Mouse (Mus musculus) neural tube, embryonic 12.5 days (tissue): ENCODE results near the gene Maco1. TPM values are rescaled to one million over a fixed set of nuclear protein-coding genes. Genes with fewer than 3 reads are reported as not detected.
A peak's percentile ranks its signal among the peaks of the same experiment; 100 is the strongest.

Experiments used
- ATAC-seq: fragments of 200-750 bp; cut with Nextera tagmentation; 2 replicates; pipeline ENCODE4 v1.8.0; 2017; ENCODE audit warnings: low read depth, mild to moderate bottlenecking, moderate TSS enrichment, moderate library complexity; ENCODE audit not compliant: low FRiP score
- H3K27ac ChIP-seq: fragments of 300-500 bp; sonication (generic); 2 replicates; pipeline ENCODE4 v1.5.1; 2016
- H3K27me3 ChIP-seq: fragments of 300-500 bp; sonication (generic); replicated peaks from 2 replicates; pipeline ENCODE4 v1.6.1; 2016; ENCODE audit warnings: mild to moderate bottlenecking
- H3K36me3 ChIP-seq: fragments of 300-500 bp; sonication (generic); 2 replicates; pipeline ENCODE4 v1.6.1; 2016; ENCODE audit warnings: mild to moderate bottlenecking
- H3K4me1 ChIP-seq: fragments of 300-500 bp; sonication (generic); 2 replicates; pipeline ENCODE4 v1.6.1; 2016
- H3K4me2 ChIP-seq: fragments of 300-500 bp; sonication (generic); replicated peaks from 2 replicates; pipeline ENCODE4 v1.6.1; 2016; ENCODE audit warnings: mild to moderate bottlenecking
- H3K4me3 ChIP-seq: fragments of 300-500 bp; sonication (generic); 2 replicates; pipeline ENCODE4 v1.5.1; 2016
- H3K9ac ChIP-seq: fragments of 300-500 bp; sonication (generic); 2 replicates; pipeline ENCODE4 v1.6.1; 2016; ENCODE audit warnings: mild to moderate bottlenecking
- H3K9me3 ChIP-seq: fragments of 300-500 bp; sonication (generic); 2 replicates; pipeline ENCODE4 v1.6.1; 2016; ENCODE audit warnings: mild to moderate bottlenecking
- WGBS: fragments of 180-500 bp; shearing (Covaris S2); methylation state at CpG from one replicate; pipeline ENCODE4 v1.1.7; 2016; 5-methylcytosine and 5-hydroxymethylcytosine counted together
- polyA plus RNA-seq: library from polyadenylated mRNA; unstranded; fragments of >200 nt; fragmentation: Nextera tagmentation; extraction: Ambion mirVana; gene quantifications from 2 replicates; pipeline ENCODE4 v1.2.1, GENCODE M21; 2016

The Maco1 gene
- polyA plus RNA-seq, 1 experiment from 2014 or later = 92.8 TPM

DNA sequence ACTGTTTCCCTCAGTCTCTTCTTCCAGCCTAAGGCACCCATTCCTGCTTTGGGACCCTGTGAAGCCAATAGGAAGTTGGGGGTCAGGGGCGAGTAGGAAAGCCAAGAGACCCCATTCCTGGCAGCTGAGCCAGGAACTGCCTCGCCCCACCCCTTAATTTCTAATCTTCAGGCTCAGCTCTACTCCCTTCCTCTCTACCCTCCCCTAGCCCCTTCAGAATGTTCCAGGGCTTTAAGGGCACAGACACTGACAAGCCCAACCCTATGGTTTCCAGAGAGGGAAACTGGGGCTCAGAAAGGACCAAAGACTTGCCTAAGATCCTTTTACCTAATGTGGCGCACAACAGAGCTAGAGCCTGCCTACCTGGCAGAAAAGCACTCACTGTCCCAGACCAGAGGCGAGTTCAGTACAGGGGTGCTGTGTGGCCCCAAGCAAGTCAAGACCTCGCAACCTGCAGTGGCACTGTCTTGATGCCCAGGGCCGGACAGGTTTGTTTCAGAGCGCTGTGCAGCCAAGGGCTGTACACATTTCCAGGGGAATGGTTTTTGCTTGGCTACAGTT, 16.8 kb upstream of the Maco1 start:
- Histone ChIP-seq H3K36me3 (no peaks in the 10 kb centered on the region), H3K27me3 (peaks cover 25% of the 10 kb centered on the region), H3K9ac (no peak overlapping the region), H3K9me3 (no peaks in the 10 kb centered on the region), H3K4me3 (no peak overlapping the region), H3K27ac (no peak overlapping the region), H3K4me2 (no peak overlapping the region), H3K4me1 (no peaks in the 10 kb centered on the region)
- 57% methylated on average over 7 of the region's 7 CpGs for WGBS
- no peak for ATAC-seq

DNA sequence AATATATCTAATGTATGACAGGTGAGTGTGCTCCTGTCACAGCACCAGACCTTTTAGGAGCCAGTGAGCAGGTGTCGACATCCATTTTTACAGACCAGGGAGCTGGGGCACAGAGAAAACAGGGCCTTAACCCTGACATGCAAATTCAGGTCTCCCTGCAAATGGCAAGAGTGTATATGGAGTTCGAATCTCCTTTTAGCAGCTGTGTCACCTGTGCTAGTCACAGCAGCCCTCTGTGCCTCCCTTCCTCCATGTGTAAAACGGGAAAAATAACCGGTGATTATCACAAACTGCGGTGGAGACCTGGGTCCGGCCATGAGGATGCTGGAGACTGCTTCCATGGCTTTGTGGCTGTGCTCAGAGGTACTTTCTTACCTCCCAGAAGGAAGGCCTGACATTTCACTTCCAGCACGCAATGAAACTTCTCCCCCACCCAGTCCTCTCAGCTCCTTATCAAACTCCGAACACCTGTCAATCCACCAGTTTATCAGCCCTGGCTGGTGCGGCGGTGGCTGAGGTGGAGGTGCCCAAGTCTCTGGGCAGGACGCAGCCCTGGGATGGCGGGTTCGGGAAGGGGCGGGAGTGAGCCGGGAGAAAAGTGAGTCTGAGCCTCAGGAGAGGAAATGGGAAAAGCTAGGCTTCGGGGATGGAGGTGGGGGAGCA, 16.1 kb upstream of the Maco1 start:
- Histone ChIP-seq H3K4me1 (no peaks in the 10 kb centered on the region), H3K9me3 (no peaks in the 10 kb centered on the region), H3K27me3 (peaks cover 25% of the 10 kb centered on the region), H3K4me2 (no peak overlapping the region), H3K36me3 (no peaks in the 10 kb centered on the region), H3K4me3 (no peak overlapping the region), H3K27ac (no peak overlapping the region), H3K9ac (0 out of 2 replicates have a peak overlapping the region, but pooled peaks have one; percentile 23)
- ATAC-seq = no peak
- 14% methylated on average over 16 of the region's 16 CpGs for WGBS

DNA sequence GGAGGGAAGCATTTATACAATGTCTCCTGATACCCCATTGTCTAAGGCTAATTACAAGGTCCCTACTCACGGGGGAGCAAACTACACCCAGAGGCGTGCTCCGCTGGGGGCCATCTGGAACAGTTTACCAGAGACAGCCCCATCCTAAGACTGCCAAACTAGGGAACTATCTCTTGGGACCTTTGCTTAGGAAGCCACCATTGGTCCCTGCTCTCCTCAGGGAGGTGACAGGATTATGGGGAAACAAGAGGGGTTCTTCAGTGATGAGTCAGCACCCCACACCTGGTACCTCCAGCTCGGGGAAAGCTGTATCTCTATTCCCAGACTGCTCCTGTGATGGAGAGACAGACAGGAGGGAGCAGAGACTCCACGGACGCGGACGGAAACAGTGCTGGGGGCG, 15.3 kb upstream of the Maco1 start:
- Histone ChIP-seq H3K9ac (no peak overlapping the region), H3K4me2 (no peak overlapping the region), H3K27me3 (peaks cover 25% of the 10 kb centered on the region), H3K4me1 (no peaks in the 10 kb centered on the region), H3K9me3 (no peaks in the 10 kb centered on the region), H3K4me3 (no peak overlapping the region), H3K36me3 (no peaks in the 10 kb centered on the region), H3K27ac (no peak overlapping the region)
- 32% methylated on average over 9 of the region's 9 CpGs for WGBS
- no peak for ATAC-seq

DNA sequence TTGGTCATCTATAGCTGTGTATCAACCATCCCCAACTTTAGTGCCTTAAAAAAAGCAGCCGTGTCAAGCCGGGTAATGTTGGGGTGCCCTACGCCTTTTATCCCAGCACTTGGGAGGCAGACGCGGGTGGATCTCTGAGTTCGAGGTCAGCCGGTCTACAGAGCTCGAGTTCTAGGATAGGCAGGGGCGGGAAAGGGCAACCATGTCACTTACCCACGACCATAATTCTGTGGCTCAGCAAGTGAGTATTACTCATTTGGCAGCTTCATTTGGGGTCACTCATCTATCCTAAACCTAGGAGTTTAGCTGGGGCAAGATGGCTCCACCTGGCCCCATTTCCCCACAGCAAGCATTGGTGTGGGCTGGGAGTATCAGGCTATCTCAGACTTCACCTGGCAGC, 14.9 kb upstream of the Maco1 start:
- Histone ChIP-seq H3K27ac (no peak overlapping the region), H3K9ac (no peak overlapping the region), H3K4me2 (no peak overlapping the region), H3K4me1 (no peaks in the 10 kb centered on the region), H3K9me3 (no peaks in the 10 kb centered on the region), H3K4me3 (no peak overlapping the region), H3K36me3 (no peaks in the 10 kb centered on the region), H3K27me3 (peaks cover 25% of the 10 kb centered on the region)
- ATAC-seq = no peak
- 90% methylated on average over 10 of the region's 10 CpGs for WGBS

DNA sequence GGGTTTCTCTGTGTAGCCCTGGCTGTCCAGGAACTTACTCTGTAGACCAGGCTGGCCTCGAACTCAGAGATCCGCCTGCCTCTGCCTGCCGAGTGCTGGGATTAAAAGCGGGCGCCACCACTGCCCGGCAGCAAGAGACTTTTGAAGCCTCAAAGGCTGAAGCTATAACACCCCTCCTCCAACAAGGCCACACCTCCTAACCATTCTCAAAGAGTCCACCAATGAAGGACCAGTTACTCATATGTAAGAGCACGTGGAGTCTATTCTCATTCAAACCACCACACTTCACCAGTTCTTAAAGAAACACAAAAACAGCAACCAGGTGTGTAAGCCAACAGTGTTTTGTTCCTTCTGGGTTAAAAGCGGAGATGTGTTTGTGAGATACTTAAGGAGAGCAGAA, 14.5 kb upstream of the Maco1 start:
- Histone ChIP-seq H3K36me3 (no peaks in the 10 kb centered on the region), H3K27ac (no peak overlapping the region), H3K27me3 (peaks cover 25% of the 10 kb centered on the region), H3K4me3 (no peak overlapping the region), H3K4me2 (no peak overlapping the region), H3K9me3 (no peaks in the 10 kb centered on the region), H3K4me1 (no peaks in the 10 kb centered on the region), H3K9ac (no peak overlapping the region)
- WGBS = 89% methylated on average over 8 of the region's 8 CpGs
- ATAC-seq = no peak

DNA sequence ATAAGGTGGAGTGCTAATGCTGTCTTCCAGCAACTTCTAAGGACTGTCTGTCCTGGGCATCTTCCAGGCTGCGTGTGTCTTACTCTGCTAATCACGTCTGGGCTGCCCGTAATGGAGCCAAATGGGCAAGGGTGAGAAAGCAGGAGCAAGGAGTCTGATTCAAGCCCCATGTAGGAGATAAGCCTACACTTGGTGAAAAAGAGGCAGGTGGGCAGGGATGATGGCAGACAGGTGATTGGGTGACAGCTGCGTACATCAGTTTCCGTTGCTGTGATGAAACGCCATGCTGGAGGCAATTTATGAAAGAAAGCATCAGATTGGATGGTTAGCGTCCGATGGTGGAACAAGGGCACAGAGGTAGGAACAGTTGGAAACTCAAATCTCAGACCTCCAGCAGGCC, 14.1 kb upstream of the Maco1 start:
- H3K36me3 ChIP-seq = no peaks in the 10 kb centered on the region
- ATAC-seq = no peak
- H3K4me3 ChIP-seq = no peak overlapping the region
- no peaks in the 10 kb centered on the region for H3K4me1 ChIP-seq
- H3K9ac ChIP-seq = no peak overlapping the region
- 94% methylated on average over 8 of the region's 8 CpGs for WGBS
- H3K27me3 ChIP-seq = peaks cover 25% of the 10 kb centered on the region
- H3K27ac ChIP-seq = no peak overlapping the region
- no peak overlapping the region for H3K4me2 ChIP-seq
- no peaks in the 10 kb centered on the region for H3K9me3 ChIP-seq

DNA sequence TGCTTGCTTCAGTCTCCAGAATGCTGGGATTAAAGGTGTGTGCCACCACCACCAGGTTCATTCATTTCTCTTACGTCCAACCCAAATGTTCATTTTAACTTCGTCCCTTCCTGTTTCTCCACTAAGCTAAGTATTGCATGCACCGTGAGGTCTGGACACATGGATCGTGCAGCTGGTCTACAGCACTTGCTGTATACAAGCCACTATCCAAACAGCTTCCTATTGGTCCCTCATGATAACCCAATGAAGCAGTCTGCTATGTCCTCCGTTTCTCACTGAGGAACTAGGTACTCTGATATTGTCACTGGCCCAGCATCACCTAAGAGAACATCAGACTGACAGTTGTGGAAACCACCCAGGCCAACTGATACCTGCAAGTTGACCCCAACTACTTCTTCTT, 12.6 kb upstream of the Maco1 start:
- Histone ChIP-seq H3K9ac (no peak overlapping the region), H3K36me3 (no peaks in the 10 kb centered on the region), H3K4me2 (no peak overlapping the region), H3K27me3 (peaks cover 23% of the 10 kb centered on the region), H3K9me3 (no peaks in the 10 kb centered on the region), H3K4me1 (no peaks in the 10 kb centered on the region), H3K4me3 (no peak overlapping the region), H3K27ac (no peak overlapping the region)
- ATAC-seq = no peak
- WGBS = 92% methylated on average over 5 of the region's 5 CpGs

DNA sequence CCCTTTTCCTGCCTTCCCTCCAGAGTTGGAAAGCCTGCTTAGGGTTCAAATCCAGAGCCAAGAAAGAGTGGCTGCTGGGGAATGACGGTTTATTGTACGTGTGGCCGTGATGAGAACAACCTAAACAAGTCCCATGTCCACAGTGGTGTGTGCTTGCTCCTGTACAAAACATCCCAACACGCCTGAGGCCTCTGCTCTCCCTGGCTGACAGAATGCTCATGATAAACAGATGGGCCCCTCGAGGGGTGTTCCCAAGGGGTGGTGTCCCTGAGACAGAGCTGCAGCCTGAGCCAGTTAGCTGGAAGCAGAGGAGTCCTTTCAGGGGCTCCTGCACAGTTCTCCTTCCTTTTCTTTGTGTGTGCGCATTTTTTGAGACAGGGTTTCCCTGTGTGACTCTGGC, 12.2 kb upstream of the Maco1 start:
- peaks cover 18% of the 10 kb centered on the region for H3K27me3 ChIP-seq
- H3K27ac ChIP-seq = no peak overlapping the region
- no peaks in the 10 kb centered on the region for H3K9me3 ChIP-seq
- WGBS = 77% methylated on average over 6 of the region's 6 CpGs
- H3K9ac ChIP-seq = no peak overlapping the region
- no peak for ATAC-seq
- H3K36me3 ChIP-seq = no peaks in the 10 kb centered on the region
- no peak overlapping the region for H3K4me2 ChIP-seq
- no peaks in the 10 kb centered on the region for H3K4me1 ChIP-seq
- H3K4me3 ChIP-seq = no peak overlapping the region

DNA sequence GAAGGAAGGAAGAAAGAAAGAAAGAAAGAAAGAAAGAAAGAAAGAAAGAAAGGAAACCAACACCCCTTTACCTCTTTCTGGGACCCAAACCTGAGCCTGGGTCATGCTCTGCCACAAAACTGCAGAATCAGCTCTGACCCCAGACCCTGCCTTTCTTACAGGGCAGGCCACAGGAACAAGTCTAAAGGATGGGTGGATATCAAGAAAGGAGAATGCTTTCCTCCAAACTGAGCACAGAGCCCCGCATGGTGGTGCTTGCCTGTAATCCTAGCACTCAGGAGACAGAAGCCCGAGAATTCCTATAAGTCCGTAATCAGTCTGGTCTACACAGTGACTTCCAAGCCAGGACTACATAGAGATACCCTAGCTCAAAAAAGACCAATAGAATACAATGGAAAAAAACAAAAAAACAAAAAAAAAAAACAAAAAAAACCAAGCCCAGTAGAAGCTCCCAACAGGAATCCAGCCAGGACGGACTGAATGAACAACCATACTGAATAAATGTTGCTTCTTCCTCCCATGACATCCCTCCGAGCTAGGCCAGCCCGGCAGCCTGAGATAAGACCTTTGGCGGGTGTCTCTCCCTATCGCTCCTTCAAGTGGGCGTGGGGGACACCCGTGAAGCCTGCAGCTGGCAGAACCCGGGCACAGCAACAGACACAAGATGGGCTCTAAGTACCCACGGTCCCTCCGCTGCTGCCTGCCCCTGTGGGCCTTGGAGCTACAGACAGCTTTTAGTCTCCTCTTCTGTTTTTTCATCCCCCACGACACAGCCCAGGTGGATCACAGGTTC, 11.0 kb upstream of the Maco1 start, which contains the start of gene Rhd:
TSS of gene Rhd (plus strand) at position 600 of the 793 bp plus-strand sequence.
- ATAC-seq = no peak
- no peak within 1 kb of the TSS for H3K27ac ChIP-seq
- H3K4me1 ChIP-seq = no peaks in the 10 kb centered on the region
- peaks cover 7% of the 10 kb centered on the region for H3K27me3 ChIP-seq
- WGBS = 75% methylated on average over 14 of the region's 14 CpGs
- no peak within 1 kb of the TSS for H3K4me3 ChIP-seq
- no peaks in the 10 kb centered on the region for H3K36me3 ChIP-seq
- H3K4me2 ChIP-seq = no peak within 1 kb of the TSS
- H3K9me3 ChIP-seq = no peaks in the 10 kb centered on the region
- no peak within 1 kb of the TSS for H3K9ac ChIP-seq

DNA sequence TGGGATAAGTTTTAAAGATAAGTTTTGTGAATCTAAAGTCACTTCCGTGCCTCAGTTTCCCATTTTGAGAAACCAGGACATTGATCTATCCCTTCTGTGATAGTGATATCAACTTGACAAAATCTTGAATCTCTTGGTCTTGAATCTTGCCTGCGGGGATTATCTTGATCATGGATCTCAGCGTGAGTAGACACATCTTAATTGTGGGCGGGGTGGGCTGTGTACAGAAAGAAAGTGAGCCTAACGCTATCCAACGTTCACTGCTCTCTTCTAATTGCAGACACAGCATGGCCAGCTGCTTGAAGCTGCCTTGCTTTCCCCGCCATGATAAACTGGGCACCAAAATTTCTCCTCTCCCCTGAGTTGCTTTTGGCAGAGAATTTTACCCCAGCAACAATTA, 9.9 kb upstream of the Maco1 start:
- Histone ChIP-seq H3K27me3 (no peaks in the 10 kb centered on the region), H3K36me3 (no peaks in the 10 kb centered on the region), H3K9me3 (no peaks in the 10 kb centered on the region), H3K9ac (no peak overlapping the region), H3K4me2 (no peak overlapping the region), H3K4me3 (no peak overlapping the region), H3K4me1 (no peaks in the 10 kb centered on the region), H3K27ac (no peak overlapping the region)
- 84% methylated on average over 7 of the region's 7 CpGs for WGBS
- ATAC-seq = no peak

DNA sequence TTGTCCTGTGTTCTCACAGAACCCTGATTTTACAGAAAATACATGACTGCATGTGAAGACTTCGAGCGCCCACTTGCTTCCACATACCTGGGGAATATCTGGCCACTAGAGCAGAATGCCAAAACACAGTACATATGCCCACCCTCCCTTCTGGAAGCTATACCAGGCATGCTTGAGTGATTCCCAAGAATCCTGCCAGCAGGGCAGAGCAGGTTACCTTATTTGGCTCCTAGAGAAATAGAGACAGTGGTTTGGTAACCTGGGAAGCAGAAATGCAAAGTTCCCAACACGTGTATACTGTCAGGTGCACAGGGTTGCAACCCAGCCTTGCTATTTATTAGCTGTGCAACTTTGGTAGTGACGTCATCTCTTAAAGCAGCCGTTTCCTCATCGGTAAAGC, 8.7 kb upstream of the Maco1 start:
- no peak overlapping the region for H3K4me2 ChIP-seq
- 0 out of 2 replicates have a peak, but pooled peaks cover under 1% of the 10 kb centered on the region for H3K27me3 ChIP-seq
- H3K36me3 ChIP-seq = no peaks in the 10 kb centered on the region
- H3K4me1 ChIP-seq = no peaks in the 10 kb centered on the region
- no peak overlapping the region for H3K27ac ChIP-seq
- no peak for ATAC-seq
- 88% methylated on average over 6 of the region's 6 CpGs for WGBS
- no peaks in the 10 kb centered on the region for H3K9me3 ChIP-seq
- no peak overlapping the region for H3K9ac ChIP-seq
- no peak overlapping the region for H3K4me3 ChIP-seq

DNA sequence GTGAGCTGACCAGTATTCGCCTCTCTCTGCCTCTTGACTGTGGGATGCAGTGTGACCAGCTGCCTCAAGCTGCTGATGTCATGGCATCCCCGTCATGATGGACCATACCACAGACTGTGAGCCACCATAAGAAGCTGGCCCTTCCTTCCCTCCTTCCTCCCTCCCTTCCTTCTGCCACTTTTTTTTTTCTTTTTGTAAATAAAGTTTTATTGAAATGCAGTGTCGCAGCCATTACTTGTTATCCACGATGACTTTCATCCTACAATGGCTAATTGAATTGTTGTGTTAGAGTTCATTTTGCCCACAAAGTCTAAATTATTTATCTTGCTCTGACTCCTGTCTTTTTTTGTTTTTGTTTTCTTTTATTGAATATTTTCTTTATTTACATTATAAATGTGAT, 5.3 kb upstream of the Maco1 start:
- 87% methylated on average over 4 of the region's 4 CpGs for WGBS
- Histone ChIP-seq H3K4me2 (no peak overlapping the region), H3K27ac (no peak overlapping the region), H3K9me3 (no peaks in the 10 kb centered on the region), H3K4me1 (no peaks in the 10 kb centered on the region), H3K4me3 (no peak overlapping the region), H3K36me3 (no peaks in the 10 kb centered on the region), H3K27me3 (peaks cover 17% of the 10 kb centered on the region; the same call in 1 of the 2 replicates), H3K9ac (no peak overlapping the region)
- ATAC-seq = no peak
